Mouse (Mus musculus): ENCODE measurements around the gene Knop1. TPM values are rescaled to one million over a fixed set of nuclear protein-coding genes. Genes with fewer than 3 reads are reported as not detected.

Gene Knop1
- polyA plus RNA-seq, 1 experiment from 2014 or later, result 88.4 TPM

GRCm38 (mm10) chr7:118879466-118880029 is 23.5 kb upstream of the Knop1 start:
- no peaks in the 10 kb centered on the region for H3K27me3 ChIP-seq
- no peak overlapping the region for H3K4me2 ChIP-seq
- H3K9ac ChIP-seq, result no peak overlapping the region
- no peak overlapping the region for H3K27ac ChIP-seq
- H3K4me3 ChIP-seq, result no peak overlapping the region
- ATAC-seq (ENCODE audit: insufficient number of reproducible peaks, low FRiP score, low TSS enrichment, low read depth), result no peak
- no peaks in the 10 kb centered on the region for H3K9me3 ChIP-seq
- WGBS, result 85% methylated on average over 3 of the region's 3 CpGs
- H3K36me3 ChIP-seq, result no peaks in the 10 kb centered on the region
- H3K4me1 ChIP-seq, result peaks cover 5% of the 10 kb centered on the region; the same call in 1 of the 2 replicates

- H3K4me2 ChIP-seq, result no peak overlapping the region
- no peak overlapping the region for H3K4me3 ChIP-seq
- no peak overlapping the region for H3K27ac ChIP-seq
- H3K27me3 ChIP-seq, result no peaks in the 10 kb centered on the region
- H3K9me3 ChIP-seq, result no peaks in the 10 kb centered on the region
- no peak for ATAC-seq (ENCODE audit: insufficient number of reproducible peaks, low FRiP score, low TSS enrichment, low read depth)
- no peaks in the 10 kb centered on the region for H3K4me1 ChIP-seq
- 58% methylated on average over 2 of the region's 2 CpGs for WGBS
- no peak overlapping the region for H3K9ac ChIP-seq
- no peaks in the 10 kb centered on the region for H3K36me3 ChIP-seq
Measured at GRCm38 (mm10) chr7:118865362-118865761, 9.3 kb upstream of the Knop1 start.

- Histone ChIP-seq H3K9me3 (no peaks in the 10 kb centered on the region), H3K27me3 (no peaks in the 10 kb centered on the region), H3K36me3 (no peaks in the 10 kb centered on the region), H3K4me1 (peaks cover 15% of the 10 kb centered on the region), H3K27ac (no peak overlapping the region), H3K9ac (no peak overlapping the region), H3K4me3 (no peak overlapping the region), H3K4me2 (no peak overlapping the region)
- 86% methylated on average over 1 of the region's 1 CpGs for WGBS
- ATAC-seq (ENCODE audit: insufficient number of reproducible peaks, low FRiP score, low TSS enrichment, low read depth), result no peak
Measured at GRCm38 (mm10) chr7:118858640-118859039, 2.6 kb upstream of the Knop1 start.

GRCm38 (mm10) chr7:118855171-118855876 is 730 bp downstream of the Knop1 start, which contains the start of gene Iqck:
Iqck (plus strand) TSS chr7:118855752.
- no peaks in the 10 kb centered on the region for H3K9me3 ChIP-seq
- H3K4me2 ChIP-seq, result peak within 1 kb of the TSS; percentile 72
- H3K9ac ChIP-seq, result peak within 1 kb of the TSS; percentile 61
- peaks cover 32% of the 10 kb centered on the region for H3K36me3 ChIP-seq
- no peaks in the 10 kb centered on the region for H3K27me3 ChIP-seq
- WGBS, result under 1% methylated on average over 57 of the region's 57 CpGs
- peaks cover 20% of the 10 kb centered on the region for H3K4me1 ChIP-seq
- H3K27ac ChIP-seq, result peak within 1 kb of the TSS; percentile 75
- peak; percentile 90 for ATAC-seq (ENCODE audit: insufficient number of reproducible peaks, low FRiP score, low TSS enrichment, low read depth)
- peak within 1 kb of the TSS; percentile 78 for H3K4me3 ChIP-seq

GRCm38 (mm10) chr7:118854606-118855005 is 1.4 kb downstream of the Knop1 start:
- no peak for ATAC-seq (ENCODE audit: insufficient number of reproducible peaks, low FRiP score, low TSS enrichment, low read depth)
- H3K36me3 ChIP-seq, result peaks cover 39% of the 10 kb centered on the region
- H3K9me3 ChIP-seq, result no peaks in the 10 kb centered on the region
- H3K27me3 ChIP-seq, result no peaks in the 10 kb centered on the region
- WGBS, result 12% methylated on average over 3 of the region's 3 CpGs
- no peak overlapping the region for H3K27ac ChIP-seq
- peaks cover 22% of the 10 kb centered on the region for H3K4me1 ChIP-seq
- peak overlapping the region; percentile 72 for H3K4me2 ChIP-seq
- H3K9ac ChIP-seq, result peak overlapping the region; percentile 61
- H3K4me3 ChIP-seq, result peak overlapping the region; percentile 78

GRCm38 (mm10) chr7:118852611-118853010 is 3.4 kb downstream of the Knop1 start:
- Histone ChIP-seq H3K36me3 (peaks cover 59% of the 10 kb centered on the region), H3K4me1 (peaks cover 24% of the 10 kb centered on the region), H3K9ac (no peak overlapping the region), H3K27me3 (no peaks in the 10 kb centered on the region), H3K4me2 (no peak overlapping the region), H3K4me3 (no peak overlapping the region), H3K27ac (no peak overlapping the region), H3K9me3 (no peaks in the 10 kb centered on the region)
- no peak for ATAC-seq (ENCODE audit: insufficient number of reproducible peaks, low FRiP score, low TSS enrichment, low read depth)
- 88% methylated on average over 4 of the region's 4 CpGs for WGBS

GRCm38 (mm10) chr7:118851571-118851970 is 4.5 kb downstream of the Knop1 start:
- no peak overlapping the region for H3K27ac ChIP-seq
- H3K4me3 ChIP-seq, result no peak overlapping the region
- peaks cover 68% of the 10 kb centered on the region for H3K36me3 ChIP-seq
- H3K9ac ChIP-seq, result no peak overlapping the region
- 89% methylated on average over 7 of the region's 7 CpGs for WGBS
- H3K9me3 ChIP-seq, result no peaks in the 10 kb centered on the region
- ATAC-seq (ENCODE audit: insufficient number of reproducible peaks, low FRiP score, low TSS enrichment, low read depth), result no peak
- no peaks in the 10 kb centered on the region for H3K27me3 ChIP-seq
- H3K4me1 ChIP-seq, result peaks cover 24% of the 10 kb centered on the region
- H3K4me2 ChIP-seq, result no peak overlapping the region

GRCm38 (mm10) chr7:118850676-118851290 is 5.3 kb downstream of the Knop1 start:
- WGBS, result 82% methylated on average over 9 of the region's 9 CpGs
- H3K9me3 ChIP-seq, result no peaks in the 10 kb centered on the region
- H3K36me3 ChIP-seq, result peaks cover 75% of the 10 kb centered on the region
- no peak overlapping the region for H3K4me2 ChIP-seq
- no peak for ATAC-seq (ENCODE audit: insufficient number of reproducible peaks, low FRiP score, low TSS enrichment, low read depth)
- peaks cover 21% of the 10 kb centered on the region for H3K4me1 ChIP-seq
- H3K27me3 ChIP-seq, result no peaks in the 10 kb centered on the region
- H3K9ac ChIP-seq, result no peak overlapping the region
- H3K27ac ChIP-seq, result no peak overlapping the region
- no peak overlapping the region for H3K4me3 ChIP-seq

- 79% methylated on average over 5 of the region's 5 CpGs for WGBS
- H3K4me1 ChIP-seq, result peaks cover 17% of the 10 kb centered on the region
- ATAC-seq (ENCODE audit: insufficient number of reproducible peaks, low FRiP score, low TSS enrichment, low read depth), result no peak
- H3K27me3 ChIP-seq, result no peaks in the 10 kb centered on the region
- no peaks in the 10 kb centered on the region for H3K9me3 ChIP-seq
- no peak overlapping the region for H3K4me2 ChIP-seq
- no peak overlapping the region for H3K27ac ChIP-seq
- H3K9ac ChIP-seq, result no peak overlapping the region
- H3K4me3 ChIP-seq, result no peak overlapping the region
- peaks cover 86% of the 10 kb centered on the region for H3K36me3 ChIP-seq
Measured at GRCm38 (mm10) chr7:118849543-118850250, 6.4 kb downstream of the Knop1 start.

GRCm38 (mm10) chr7:118848796-118849195 is 7.3 kb downstream of the Knop1 start:
- Histone ChIP-seq H3K4me3 (no peak overlapping the region), H3K27ac (no peak overlapping the region), H3K4me2 (no peak overlapping the region), H3K27me3 (no peaks in the 10 kb centered on the region), H3K9me3 (no peaks in the 10 kb centered on the region), H3K4me1 (peaks cover 9% of the 10 kb centered on the region; the same call in 1 of the 2 replicates), H3K36me3 (peaks cover 95% of the 10 kb centered on the region), H3K9ac (no peak overlapping the region)
- WGBS, result 66% methylated on average over 10 of the region's 10 CpGs
- ATAC-seq (ENCODE audit: insufficient number of reproducible peaks, low FRiP score, low TSS enrichment, low read depth), result no peak

GRCm38 (mm10) chr7:118846329-118846728 is 9.7 kb downstream of the Knop1 start:
- ATAC-seq (ENCODE audit: insufficient number of reproducible peaks, low FRiP score, low TSS enrichment, low read depth), result no peak
- Histone ChIP-seq H3K9me3 (no peaks in the 10 kb centered on the region), H3K27me3 (no peaks in the 10 kb centered on the region), H3K9ac (no peak overlapping the region), H3K4me1 (peaks cover 14% of the 10 kb centered on the region; the same call in 1 of the 2 replicates), H3K4me3 (no peak overlapping the region), H3K4me2 (no peak overlapping the region), H3K27ac (no peak overlapping the region), H3K36me3 (peaks cover 94% of the 10 kb centered on the region)
- 95% methylated on average over 4 of the region's 4 CpGs for WGBS

GRCm38 (mm10) chr7:118845141-118845540 is 10.9 kb downstream of the Knop1 start:
- Histone ChIP-seq H3K4me3 (no peak overlapping the region), H3K27ac (no peak overlapping the region), H3K9me3 (no peaks in the 10 kb centered on the region), H3K4me2 (no peak overlapping the region), H3K4me1 (peaks cover 13% of the 10 kb centered on the region; the same call in 1 of the 2 replicates), H3K9ac (no peak overlapping the region), H3K27me3 (no peaks in the 10 kb centered on the region), H3K36me3 (peaks cover 93% of the 10 kb centered on the region)
- no peak for ATAC-seq (ENCODE audit: insufficient number of reproducible peaks, low FRiP score, low TSS enrichment, low read depth)
- 73% methylated on average over 5 of the region's 5 CpGs for WGBS
